Mouse (Mus musculus) spleen, postnatal 4 days (tissue): ENCODE results near the gene Nrip1.

Experiments used
- DNase-seq, 2 experiments: peaks; one replicate each; pipeline ENCODE4 v3.0.0; 2022; ENCODE audit warnings: low spot score in 2 of 2

Gene Nrip1

DNA sequence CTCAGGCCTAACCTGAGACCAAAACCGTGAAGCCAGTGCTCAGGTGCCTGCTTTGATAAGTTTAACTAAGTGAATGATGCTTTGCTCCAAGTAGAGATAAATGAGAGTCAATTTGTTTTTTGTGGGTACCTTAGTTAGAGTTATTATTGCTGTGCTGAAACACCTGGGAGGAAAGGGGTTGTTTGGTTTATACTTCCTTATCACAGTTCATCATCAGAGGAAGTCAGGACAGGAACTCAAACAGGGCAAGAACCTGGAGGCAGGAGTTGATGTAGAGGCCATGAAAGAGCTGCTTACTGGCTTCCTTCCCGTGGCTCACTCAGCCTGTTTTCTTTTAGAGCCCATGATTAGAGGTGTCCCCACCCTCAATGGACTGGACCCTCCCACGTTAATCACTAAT lies 89.8 kb downstream of the Nrip1 start:
- no peak for DNase-seq

DNA sequence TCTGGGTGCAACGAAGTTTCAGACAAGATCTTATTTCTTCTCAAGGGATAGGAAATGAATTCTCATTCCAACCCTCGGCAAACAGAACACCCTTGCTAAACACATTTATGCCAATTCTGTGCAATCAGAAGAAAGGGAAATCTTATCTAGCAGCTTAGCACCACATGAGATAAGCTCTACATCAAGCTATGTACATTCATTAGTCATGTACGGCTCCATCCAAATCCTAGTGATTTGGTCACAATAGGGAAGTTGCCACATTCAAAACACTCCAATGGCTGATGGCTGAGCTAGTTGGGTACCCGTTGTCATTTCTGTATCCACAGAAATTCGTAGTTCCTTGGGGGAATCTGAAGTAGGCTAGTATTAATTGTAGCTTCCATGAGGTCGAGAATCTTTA lies 91.8 kb downstream of the Nrip1 start:
- no peak for DNase-seq

DNA sequence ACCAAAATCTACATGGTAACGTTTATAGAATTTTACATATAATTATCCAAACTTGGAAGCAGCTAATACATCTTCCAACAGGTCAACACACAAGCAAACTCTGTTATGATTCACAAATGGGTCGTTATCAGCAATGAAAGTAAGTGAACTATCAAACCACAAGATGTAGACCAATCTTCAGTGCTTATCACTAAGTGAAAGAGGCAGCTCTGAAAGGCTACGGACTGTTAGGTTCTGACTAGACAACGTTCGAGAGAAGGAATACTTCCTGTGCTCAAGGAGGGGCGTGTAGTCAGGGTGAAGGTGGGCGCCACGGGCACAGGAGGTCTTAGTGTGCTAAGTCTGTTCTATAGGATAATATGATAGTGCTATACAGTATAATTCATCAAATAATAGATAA lies 93.3 kb downstream of the Nrip1 start:
- DNase-seq, result no peak

DNA sequence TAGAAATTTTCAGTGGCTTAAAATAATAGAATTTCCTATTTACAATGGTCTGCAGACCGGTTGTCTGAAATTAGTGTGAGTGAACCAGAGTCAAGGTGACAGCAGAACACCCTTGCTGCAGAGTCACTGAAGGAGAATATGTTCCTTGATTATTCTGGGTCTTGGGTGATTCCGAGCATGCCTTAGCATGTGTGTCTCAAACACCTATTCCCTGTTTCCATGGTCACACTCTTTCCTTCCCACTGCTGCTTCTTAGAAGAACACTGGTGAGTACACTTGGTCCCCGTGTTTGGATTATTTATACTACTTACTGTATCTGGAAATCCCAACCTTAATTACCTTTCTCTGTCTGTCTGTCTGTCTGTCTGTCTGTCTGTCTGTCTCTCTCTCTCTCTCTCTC lies 97.4 kb downstream of the Nrip1 start:
- DNase-seq, result no peak

DNA sequence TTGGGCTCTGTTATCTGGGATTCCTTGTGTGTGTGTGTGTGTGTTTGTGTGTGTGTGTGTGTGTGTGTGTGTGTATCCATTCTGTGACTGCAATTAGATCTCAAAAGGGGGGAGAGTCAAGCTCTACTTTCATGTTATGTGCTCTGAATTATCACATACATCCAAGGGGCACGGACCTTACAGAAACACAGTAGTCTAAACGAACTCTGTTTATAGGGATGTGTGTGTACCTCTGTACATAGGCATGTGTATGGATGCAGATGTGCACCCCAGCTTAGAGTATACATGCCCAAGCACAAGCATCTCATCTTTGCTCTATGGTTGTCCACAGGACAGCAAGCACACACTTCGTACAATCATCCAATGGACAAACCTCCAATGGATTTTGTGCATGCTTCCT lies 98.0 kb downstream of the Nrip1 start:
- no peak for DNase-seq

DNA sequence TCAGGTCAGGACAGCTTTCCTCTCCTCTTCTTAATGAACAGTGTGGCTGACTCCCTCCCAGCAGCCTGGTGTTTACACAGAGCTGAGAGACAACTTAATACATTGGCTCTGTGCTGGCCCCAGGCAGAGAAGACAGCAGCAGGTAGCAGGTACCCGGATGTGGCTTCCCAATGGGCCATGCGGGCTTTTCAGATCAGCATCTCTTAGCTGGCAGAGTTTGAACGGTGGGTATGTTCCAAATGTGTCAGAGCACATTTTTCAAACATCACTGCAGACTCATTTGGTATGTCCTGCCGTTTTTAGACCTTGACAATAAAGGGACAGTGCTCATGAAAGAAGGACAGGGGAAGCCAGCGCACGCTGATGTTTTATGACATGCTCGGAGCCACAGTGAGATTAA lies 98.5 kb downstream of the Nrip1 start:
- DNase-seq, result no peak

DNA sequence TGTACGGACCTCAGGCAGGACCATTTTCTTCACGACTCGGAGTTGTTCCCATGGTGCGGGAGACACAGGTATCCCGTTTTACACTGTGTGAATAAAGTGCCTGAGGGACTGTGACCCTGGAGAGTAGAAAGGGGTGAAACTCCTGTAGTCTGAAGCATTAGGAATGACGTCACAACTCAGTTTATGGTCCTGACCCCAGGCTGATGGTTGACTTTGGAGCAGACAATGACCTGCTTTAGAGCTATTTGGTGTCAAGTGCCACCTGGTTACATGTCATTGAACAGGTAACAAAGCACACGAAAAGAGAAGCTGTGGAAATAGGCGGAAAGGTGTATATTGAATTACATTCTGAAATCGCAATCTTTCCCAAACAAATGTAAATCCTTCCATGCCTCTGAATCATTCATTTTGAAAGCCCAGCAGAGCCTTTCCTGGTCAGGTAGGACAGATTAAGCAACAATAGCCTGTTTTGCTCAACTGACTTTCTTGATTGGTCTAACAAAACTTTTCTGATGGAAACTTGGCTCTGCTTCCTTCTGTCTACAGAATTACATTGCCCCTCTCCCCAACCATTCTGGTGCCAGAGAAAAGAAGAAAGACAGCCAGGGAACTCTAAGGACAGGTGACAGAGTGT lies 106.9 kb downstream of the Nrip1 start:
- DNase-seq, result no peak

DNA sequence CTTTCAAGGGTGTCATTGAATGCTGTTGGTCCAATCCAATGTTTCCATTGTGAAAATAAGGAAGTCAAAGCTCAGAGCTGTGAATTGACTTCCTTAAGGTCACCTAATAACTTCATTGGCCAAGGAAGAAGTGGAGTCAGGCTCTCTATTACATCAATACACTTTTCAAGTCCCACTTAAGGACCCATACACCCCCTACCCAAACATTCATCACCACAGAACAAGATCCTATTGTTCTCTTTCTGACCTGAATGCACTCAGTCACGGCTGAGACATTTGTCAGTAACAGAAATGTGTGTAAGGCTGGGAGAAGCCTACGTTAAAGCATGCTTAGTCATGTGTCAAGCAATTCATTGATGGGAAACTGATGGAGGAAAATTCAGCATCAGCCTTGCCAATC lies 107.8 kb downstream of the Nrip1 start:
- no peak for DNase-seq

DNA sequence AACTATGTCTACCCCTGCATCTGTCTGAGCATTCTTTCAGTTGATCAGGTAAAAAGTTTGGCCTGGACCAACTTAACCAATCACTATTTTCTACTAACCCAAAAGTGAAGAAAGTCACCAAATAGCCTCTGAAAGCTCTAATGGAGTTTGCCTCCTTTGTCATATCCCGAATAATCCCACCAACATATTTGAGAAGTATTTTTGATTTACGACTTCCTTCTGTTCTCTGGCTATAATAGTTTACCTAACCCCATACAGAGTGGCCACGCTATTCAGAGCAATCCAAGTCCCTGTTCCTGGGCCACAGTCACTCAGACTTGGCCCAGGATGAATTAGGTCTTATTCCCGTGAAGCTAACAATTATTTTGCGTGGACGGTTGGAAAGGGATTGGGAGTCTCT lies 108.3 kb downstream of the Nrip1 start:
- DNase-seq, result no peak

DNA sequence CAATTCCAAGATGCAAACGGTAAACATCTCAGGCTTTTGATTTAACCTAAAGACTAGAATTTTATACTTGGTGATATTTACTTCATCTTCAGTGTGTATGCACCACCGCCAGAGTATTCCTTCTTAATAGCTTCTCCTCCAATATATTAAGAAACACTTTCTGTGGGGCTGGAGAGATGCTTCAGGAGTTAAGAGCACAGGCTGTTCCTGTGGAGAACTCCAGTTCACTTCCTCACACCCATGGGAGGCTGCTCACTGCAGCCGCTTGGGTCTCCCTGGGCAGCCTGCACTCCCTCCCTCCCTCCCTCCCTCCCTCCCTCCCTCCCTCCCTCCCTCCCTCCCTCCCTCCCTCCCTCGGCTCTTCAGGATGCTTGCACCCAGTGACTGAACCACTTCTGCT lies 110.2 kb downstream of the Nrip1 start:
- no peak for DNase-seq

DNA sequence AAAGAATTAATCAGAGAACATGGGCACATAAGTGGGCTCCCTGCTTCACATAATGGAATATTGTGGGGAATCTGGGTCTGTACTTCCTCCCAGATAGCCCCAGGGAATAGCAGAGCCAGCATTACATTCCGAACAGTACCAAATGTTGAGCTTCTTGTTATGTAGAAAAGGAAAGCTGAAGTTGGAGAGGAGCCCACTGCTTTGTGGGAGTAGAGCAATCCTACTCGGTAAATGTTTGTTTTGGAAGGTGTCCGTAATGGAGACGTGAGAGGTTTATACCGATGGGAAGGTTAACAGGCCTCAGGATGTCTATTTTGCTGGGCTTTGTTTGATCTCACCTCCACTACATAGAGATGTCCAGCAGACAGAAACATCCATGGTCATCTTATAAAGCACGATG lies 113.3 kb downstream of the Nrip1 start:
- DNase-seq, result no peak

DNA sequence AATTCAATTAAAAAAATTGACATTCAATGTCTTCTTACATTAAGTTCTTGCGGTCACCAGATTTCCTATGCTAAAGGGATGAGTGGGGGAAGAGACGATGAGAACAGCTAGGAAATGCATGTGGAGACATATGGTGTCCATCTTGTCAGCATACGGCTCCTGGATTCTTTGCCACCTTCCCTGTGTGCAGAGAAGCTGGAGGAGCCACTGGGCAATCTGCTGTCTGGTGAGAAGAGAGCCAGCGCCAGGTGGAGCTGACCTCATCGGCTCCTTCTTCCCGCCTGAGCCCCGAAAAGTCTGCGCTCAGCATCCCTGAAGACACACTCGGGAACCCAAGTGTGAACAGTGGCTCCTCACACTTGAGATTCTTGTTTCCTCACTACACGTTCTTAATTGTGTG lies 121.8 kb downstream of the Nrip1 start:
- DNase-seq, result no peak

DNA sequence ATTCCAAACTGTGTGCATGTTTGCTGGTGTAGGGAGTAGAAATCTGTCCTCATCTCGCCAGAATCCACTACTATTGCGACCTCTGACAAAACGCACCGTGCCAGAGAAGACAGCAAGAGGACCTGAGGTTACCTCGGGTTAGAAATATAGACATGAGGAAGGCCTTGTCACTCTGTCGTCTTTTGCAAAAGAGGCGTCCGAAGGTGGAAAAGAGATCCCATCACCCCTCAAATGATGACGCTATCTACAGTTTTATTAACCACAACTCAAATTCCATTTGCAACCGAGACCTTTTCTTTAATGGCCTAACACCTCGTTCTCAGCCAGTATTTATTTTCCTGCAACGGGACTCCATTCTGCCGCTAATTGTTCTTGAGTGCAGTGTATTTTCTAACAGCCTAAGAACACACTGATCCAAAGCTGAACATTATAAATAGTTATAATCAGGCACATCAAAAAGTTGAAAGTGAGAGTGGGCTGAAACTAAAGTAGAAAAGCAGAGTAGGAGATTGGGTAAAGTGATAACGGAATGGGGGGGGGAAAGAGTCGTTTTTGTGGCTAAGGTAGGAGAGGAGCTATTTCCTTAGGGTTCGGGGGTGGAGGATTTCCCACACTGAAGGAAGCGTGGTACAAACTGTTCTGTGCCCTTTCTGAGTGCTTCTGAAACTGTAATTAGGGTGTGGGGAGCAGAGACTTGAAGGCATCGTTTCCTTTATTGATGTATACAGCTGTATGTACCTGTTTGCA lies 124.1 kb downstream of the Nrip1 start:
- DNase-seq, result no peak

DNA sequence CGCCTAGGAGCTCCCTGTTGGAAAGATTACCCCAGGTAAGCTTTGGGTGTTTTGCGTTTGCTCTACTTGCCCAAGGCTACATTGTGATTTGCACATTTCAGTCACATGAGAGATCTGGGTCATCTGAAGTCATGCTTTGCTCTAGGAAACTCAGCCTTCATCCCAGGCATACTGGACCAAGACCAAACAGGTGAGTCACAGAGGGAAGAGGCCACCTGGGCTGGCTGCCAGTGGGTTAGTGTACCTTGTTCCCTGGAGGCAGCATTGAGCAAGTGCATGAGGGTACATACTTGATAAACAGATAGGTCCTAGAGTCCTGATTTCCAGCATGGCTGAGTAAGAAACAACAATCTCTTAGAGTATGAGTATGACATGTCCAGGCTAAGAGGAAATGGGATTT lies 130.8 kb downstream of the Nrip1 start:
- no peak for DNase-seq

DNA sequence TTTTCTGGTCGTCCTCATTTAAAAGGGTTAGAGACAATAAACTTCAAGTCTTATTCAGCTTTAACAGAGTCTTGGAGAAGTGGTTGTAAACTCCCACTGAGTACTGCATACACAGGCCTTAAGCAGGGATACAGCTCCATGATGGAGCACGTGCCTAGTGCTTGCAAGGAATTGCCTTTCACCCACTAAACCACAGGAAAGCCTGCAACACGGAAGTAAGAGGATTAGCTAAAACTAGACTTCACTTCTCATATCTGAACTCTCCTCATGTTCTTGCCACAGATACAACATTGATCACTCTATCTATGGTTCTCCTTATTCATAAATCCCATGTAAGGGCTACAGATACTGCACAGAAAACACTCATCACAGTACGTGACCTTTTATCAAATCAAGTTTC lies 132.4 kb downstream of the Nrip1 start:
- DNase-seq, result no peak

DNA sequence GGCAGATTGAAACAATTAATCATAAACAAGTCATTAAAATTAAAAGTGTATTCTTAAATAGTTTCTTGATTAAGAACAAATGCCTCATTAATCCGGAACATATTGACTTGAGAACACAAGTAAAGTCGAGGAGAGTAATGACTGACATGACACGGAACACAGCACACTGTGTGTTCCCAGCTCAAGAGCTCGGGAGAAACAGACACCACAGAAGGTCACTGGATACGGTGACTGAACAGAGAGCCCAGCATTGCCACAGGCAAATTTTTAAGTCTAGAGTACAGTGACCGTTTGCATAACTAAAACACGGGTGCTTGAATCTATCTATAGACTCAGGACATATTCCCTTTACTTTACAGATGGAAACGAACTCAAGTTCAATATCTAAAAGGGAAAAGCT lies 134.3 kb downstream of the Nrip1 start:
- DNase-seq, result no peak

DNA sequence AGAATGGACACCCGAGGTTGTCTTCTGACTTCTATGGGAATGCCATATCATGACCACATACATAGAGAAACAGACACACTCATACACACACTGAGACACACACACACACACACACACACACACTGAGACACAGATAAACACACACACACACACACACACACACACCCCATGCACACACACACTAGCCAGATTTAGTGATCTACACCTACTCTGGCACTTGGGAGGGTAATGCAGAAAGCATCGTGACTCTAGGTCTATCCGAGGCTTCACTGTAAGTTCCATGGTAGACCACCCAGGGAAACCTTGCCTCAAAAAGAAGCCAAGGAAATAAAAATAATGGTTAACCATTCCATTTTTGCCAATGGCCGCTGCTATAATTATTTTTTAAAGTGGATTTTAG lies 134.8 kb downstream of the Nrip1 start:
- DNase-seq, result no peak
